Mouse (Mus musculus) cerebellum, adult 18-20 months (tissue): ENCODE measurements around the gene Adra2b.

Source experiments
- DNase-seq, 2 experiments: peaks; one replicate each; pipeline ENCODE4 v3.0.0; 2021

Adra2b gene

DNA sequence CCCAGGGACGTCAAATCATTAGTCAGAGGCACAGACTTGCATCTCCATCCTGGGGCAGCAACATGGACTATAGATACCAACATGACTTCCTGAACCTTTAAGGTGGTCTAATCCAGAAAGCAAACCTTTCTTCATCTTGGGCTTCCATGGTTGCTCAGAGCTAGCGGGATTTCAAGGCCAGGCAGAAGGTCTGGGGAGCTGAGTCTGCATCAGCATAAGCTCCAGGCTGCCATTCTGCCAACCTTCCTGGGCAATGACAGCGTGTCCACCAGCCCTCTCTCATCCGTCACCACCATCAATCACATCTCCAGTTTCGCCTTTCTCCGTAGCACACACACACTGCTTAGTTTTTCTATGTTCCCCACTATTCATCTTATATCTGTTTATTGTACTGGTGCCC is 23.7 kb upstream of the Adra2b start:
- no peak for DNase-seq

DNA sequence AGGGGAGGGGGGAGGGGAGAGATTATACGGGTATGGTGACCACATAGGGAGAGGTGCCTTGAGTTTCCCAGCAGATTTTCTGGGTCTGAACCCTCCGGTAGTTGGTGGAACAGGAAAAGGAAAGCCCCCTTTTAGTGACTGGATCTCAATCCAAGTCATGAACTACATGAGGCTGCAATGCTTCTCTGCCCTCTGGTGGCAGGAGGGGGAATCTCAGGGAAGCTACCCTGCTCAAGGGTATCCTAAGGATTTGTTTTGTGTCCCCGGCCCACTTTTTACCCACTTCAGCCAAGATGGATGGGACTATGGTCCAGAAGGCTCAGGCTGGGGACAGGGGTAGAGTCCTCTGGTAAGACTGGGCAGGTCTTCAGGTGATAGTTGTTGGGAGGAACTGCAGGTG is 21.8 kb upstream of the Adra2b start:
- peak; percentile 38 to 52 for DNase-seq

DNA sequence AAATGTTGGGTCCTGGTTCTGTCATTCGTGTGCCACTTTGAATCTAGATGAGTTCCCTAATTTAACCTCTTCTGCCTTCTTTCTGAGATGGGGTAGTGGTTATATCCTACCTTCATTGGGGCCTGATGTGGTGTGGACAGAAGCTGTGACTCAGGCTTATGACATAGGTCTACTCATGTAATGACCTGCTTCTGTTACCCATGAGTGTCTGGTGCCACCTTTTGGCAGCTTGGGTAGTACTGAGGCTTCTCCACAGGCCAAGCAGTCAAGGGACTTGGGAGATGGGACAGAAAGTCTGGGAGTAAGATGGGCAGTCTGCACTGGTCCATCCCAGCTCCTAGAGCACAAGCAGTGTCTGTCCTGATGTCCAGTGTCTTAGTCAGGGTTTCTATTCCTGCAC is 16.7 kb upstream of the Adra2b start:
- peak in 1 of 2 experiments; percentile 12 for DNase-seq

DNA sequence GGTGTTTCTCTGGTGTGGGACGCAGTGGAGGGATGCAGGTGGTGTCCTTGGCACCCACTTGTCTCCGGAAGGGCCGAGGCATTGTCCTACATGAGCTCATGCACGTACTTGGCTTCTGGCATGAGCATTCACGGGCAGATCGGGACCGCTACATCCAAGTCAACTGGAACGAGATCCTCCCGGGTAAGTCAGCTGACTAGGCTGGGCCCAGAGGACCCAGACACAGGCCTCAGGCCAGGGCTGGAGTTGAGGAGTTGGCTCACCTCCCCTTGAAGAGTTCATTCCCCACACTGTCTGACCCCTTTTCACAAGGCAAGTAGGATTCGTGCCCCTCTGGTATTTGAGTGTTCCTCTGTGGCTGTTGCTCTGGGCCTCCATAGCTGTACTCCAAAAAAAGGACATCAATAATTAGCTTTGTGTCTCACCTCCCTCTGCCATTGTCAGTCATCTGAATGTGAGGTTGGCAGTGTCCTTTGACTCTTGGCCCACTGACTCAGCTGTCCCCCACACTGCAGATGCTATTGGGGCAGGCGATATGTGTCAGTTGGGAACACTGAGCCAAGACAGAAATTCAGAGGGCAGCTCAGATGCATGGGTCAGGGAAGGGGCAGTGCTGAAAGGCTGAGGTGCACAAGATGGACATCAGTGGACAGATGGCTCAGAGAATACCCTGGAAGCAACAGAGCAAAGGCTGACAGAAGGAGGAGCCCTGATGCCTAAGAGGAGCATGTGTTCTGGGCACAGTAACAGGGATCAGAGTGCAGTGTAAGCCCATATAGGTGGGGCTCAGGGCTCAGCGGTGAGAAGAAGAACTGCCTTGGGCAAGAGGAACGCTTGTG is 15.6 kb upstream of the Adra2b start:
- DNase-seq, result peak; percentile 11 to 32

DNA sequence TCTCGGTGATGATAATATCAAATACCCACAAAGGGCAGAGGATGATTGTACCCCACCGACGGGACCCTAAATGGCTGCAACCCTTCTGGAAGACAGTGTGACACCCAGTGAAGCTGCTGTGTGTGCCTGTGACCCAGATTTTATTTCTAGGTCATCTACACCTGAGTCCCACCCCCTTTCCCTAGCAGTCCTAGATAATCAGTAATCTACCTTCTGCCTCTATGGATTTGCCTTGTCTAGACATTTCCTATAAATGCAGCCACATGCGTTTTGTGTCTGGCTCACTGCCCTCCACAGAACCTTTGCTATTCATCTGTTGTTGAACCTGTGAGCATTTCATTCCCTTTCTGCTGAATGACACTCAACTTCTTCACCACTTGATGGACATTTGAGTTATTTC is 9.1 kb upstream of the Adra2b start:
- no peak for DNase-seq

DNA sequence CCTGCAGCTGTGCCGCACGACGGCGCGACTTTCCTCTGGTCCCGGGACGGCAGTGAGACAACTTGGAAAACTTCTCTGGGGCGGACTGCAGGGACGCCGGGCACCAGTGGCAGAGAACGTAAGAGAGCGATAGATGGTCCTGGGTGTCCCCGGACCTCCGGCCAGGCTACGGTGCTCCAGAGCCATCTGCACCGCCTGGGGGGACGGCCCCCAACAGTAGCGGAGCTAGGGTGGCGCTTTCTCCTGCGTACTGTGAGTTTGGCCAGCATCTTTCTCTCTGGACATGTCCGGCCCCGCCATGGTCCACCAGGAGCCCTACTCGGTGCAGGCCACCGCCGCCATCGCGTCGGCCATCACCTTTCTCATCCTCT is 259 bp downstream of the Adra2b start:
- no peak for DNase-seq

DNA sequence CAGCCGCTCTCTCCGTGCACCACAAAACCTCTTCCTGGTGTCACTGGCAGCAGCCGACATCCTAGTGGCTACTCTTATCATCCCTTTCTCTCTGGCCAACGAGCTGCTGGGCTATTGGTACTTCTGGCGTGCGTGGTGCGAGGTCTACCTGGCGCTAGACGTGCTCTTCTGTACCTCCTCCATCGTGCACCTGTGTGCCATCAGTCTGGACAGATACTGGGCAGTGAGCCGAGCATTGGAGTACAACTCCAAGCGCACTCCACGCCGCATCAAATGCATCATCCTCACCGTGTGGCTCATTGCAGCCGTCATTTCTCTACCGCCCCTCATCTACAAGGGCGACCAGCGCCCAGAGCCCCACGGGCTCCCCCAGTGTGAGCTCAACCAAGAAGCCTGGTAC is 688 bp downstream of the Adra2b start:
- DNase-seq, result peak in 1 of 2 experiments; percentile 10

DNA sequence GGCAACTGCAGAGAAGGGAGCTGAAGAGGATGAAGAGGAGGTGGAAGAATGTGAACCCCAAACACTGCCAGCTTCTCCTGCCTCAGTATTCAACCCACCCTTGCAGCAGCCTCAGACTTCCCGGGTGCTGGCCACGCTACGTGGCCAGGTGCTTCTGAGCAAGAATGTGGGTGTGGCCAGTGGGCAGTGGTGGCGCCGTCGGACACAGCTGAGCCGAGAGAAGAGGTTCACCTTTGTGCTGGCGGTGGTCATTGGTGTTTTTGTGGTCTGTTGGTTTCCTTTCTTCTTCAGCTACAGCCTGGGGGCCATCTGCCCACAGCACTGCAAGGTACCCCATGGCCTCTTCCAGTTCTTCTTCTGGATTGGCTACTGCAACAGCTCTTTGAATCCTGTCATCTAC is 1.4 kb downstream of the Adra2b start:
- DNase-seq, result no peak

DNA sequence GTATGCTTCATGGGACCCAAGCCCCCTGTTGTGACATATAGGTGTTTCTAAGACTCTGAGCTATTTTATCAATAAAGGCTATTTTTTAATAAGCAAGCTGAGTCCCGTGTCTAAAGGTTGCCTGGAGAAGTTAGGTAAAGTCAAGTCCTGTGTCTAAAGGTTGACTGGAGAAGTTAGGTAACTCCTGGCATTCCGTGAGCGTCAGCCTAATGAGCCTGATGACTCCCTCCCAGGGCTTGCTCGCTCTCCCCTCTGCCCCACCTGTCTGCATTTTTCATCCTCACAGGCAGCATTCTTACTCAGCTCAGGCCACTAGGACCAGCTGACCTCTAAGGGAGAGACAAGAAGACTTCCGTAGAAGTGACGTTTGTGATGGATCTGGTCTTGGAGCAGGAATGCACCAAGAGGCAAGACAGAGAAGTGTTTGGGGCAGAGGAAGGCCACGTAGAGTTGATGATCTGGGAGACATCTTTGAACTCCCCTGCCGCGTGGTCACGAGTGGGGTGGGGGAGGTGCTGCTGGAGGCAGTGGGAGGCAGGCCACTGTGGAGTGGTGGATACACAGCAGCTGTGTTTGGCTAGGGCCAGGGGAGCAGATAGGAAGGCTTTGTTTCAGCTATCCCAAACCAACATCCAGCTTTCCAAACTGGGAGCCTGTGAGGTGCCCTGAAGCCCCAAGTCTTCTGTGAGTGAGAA is 4.3 kb downstream of the Adra2b start:
- DNase-seq, result no peak

DNA sequence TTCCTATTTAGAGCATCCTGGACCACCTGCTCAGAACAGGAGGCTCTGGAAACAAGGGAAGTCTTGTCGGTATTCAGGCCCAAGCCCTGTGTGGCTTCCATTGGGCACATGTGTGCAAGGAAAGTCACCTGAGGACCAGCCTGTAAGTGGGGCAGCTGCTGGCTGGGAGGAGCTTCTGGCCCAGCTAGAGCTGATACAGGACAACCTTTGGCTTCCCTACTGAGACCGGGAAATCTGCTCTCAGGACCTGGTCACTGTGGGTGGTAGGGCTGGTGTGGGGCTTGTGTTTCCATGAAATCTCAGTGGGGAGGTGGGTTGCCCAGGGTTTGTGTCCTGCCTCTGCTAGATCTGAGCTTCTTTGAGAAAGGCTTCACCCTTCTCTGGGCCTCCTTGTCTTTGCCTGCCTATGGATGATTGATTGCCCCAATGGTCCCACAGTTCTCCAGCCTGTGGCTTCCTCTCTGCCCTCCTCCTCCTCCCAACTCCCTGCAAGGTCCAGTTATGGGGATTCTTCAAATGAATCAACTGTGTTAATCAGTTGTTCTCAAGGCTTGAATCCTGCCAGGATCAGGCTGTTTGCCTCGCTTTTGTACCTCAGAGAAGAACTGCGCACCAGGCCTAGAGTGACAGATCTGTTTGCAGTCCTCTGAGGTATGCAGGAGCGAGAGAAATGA is 6.8 kb downstream of the Adra2b start:
- no peak for DNase-seq

DNA sequence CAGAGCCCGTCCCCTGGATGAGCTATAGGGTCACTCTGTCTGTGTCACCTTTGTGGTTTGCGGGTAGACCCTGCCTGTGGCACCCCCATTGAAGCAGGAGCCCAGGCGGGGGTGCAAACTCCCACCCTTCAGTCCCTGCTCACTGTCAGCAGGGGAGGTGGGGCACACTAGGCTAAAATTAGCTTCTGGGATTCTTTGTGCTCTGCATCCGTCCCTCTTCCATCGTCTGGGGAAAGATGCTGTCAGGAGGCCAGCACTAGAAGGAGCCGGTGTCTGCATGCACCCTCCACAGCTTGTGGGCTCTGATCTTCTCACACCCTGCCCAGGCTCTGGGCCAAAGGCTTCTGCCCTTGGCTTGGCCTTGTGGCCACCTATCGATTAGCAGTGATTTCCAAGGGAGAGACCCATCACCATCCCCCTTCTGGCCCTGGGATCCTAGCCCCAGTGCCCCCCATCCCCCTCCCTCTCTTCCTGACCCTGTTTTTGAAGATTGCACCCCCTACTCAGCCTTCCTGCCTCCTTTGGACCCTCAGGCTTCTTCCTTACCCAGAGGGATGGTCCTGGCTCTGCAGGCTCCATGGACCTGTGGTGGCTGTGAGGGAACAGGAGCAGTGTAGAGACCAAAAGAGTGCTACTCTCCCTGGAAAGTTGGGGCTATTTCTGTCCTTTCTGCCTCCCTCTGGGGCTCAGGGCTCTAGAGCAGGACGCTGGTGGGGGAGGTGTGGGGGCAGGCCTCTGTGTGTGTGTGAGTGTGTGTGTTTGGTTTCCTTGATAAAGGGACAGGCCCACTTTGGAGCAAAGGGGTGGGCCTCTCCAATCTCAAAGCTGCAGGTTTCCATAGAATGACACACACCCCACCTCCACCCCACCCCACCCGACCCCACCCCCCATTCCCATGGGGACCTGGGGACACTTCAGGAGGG is 7.8 kb downstream of the Adra2b start:
- DNase-seq, result no peak

DNA sequence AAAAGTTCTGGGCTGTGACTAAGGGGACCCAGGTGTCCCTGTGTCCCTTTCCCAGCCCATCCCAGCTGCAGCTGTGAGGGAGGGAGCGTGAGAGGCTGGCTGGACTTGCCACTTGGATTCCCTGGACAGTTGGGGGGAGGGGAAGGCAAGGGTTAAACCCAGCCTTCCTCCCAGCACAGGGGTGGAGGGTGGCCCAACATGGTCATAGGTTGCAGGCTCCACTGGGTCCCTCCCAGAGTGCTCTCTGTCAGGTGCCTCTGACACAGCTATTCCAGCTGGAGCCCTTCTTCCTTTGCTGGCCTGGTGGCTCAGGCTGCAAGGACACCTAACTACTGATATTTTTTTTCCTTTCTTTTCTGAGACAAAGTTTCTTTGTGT is 8.5 kb downstream of the Adra2b start:
- no peak for DNase-seq

DNA sequence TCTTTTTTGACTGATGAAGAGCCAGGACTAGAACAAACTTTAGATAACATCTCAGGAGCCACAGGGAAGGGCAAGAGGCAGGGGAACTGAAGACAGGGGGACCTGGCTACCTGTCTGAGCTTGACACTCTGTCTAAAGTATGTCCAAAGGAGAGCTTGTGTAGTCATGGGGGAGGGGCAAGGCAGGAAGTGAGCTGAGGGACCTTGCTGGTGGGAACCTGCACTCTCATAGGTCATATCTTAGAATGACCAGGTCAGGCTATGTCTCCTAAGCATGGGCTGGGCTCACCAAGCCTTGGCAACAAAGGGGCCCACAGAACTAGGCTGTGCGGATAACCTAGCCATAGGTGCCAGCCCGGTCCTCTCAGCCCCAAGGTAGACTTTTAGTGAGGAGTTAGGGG is 9.1 kb downstream of the Adra2b start:
- no peak for DNase-seq

DNA sequence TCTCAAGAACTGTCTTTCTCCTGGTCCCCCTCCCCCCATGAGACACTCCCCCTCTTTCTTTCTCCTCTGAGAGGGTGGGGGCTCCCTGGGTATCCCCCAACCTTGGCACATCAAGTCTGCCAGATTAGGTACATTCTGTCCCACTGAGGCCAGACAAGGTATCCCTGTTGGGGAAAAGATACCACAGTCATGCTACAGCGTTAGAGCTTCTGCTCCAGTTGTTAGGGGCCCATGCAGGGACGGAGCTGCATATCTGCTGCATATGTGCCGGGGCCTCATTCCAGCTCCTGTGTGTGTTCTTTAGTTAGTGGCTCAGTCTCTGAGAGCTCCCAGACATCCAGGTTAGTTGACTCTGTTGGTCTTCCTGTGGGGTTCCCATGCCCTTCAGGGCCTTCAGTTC is 11.1 kb downstream of the Adra2b start:
- DNase-seq, result no peak

DNA sequence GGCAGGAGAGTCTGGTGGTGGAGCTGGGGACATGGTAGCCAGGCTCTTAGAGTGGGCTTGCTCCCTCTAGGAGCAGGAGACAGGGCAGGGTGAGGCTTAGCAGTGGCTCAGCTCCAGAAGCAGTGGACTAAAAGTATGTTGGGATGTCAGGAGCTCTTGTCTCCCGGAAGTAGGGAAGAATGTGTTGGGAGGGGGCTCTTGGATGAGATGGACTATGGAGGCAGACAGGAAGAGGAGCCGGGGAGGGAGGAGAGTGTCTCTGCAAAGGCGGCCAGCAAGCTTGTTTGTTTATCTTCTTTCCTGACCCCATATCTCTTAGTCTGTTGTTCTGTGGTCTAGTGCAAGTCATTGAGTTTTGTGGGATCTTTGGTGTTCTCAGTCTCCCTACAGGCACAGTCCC is 12.1 kb downstream of the Adra2b start:
- DNase-seq, result no peak

DNA sequence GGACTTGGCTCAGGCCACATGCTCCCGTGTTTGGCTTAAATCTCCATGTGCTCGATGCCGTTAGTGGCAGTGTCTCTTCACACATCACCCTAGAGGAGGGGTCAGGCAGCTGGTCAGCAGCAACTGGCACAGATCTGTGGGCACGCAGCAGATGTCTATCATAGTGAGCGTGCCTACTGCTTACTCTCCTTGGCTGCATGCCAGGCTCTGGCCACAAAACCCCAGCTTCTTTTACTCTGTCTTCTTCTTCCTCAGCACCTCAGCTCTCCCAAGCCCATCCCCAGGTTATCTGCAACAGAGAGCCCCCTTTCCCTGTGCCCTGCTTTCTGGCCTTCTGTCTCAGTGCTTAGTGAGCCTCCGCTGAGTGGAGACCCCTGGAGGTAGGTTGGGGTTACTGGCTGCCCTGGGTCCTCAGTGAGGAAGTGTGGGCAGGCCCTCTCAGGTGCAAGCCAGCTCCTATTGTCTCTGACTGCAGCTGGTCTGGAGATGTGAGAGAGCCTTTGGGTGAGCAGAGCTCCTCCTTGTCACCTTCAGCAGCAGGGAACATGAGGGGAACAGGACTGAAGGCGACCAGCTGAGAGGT is 12.8 kb downstream of the Adra2b start:
- DNase-seq, result no peak

DNA sequence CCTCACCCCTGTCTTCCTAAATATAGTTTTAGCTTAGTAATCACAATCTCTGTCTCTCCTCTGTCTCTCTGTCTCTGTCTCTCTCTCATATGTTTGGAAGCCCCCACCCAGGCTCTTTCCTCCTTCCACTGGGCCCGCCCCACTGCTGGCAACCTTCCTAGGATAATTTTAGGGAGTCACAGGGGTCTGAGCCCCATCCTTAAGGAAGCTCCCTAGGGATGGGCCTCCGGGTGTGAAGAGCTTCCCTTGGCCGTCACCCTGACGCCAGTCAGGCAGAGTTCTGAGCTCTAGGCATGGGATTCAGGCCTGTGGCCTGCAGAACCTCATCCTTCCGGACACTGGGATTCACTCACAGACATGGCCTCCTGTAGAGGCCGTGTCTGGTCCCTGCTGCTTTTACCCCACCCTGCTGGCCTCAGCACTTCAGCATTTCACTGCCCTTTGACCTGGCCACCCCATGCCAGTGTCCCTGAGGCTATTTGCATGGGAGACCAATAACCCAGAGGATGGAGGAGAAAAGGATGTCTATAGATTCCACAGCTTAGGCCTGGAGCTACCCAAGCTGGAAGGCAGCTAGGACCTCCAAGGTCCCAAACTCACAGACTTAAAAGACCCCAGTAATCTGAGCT is 13.5 kb downstream of the Adra2b start:
- DNase-seq, result no peak

DNA sequence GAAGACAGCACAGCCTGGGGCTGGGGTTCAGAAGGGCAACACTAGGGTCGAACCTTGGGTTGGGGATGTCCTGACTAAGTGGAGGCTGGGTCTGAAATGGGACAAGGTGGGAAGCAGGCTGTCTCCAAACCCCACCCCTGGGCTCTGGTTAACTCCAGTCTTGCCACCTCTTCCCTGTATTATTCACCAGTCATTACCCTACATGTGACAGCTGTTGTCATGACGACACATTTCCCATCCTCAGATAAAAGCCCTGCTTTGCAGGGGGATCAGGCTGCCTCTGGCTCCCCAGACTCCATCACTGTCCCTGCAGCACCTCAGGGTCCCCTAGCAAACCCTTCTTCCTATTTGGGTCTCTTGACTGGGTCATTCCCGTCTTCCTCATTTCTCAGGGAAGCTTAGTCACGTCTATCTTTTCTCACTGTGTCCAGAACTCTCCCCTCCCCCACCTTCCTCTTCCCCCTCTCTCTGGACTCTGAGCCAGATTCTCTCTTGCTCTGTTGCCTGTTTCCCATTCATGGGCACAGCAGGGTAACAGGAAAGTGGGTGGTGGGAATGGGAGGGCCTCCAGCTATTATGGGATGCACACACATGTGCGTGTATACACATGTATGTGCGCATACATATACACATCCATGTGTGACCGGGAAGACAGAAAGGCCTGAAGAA is 15.1 kb downstream of the Adra2b start:
- DNase-seq, result no peak

DNA sequence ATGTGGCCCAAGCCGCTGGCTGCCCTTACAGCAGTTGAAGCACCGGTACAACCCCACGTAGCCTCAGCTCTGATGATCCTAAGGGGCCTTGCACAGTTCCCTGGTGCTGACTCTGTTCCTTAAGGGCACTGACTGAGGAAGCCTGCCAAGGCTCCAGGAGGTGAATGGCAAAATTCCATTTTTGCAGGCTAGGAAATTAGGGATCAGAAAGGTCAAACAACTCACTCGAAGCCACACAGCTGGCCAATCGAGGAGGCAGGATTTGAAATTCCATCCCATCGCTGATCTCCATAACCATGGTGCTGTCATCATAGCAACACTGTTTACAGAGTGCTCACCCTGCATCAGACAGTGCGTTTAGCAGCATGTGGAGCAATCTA is 15.6 kb downstream of the Adra2b start:
- no peak for DNase-seq

DNA sequence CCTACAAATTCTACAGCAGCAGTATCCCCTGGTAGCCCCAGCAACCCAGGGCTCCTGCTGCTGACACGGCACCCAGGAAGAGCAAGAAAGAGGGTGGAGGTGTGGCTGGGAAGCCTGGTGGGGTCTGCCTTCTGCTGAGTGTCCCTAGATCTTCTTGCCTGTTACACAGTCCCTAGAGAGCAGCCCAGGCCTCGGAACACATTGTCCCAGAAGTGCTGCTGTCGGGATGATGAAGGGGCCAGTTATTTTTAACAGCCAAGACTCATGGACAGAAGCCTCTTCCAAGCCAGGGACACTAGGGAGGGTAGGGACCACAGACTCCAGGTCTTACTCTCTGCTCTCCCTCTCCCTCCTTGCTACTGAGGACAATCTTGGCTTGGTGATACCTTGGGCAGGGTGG is 16.2 kb downstream of the Adra2b start:
- no peak for DNase-seq

DNA sequence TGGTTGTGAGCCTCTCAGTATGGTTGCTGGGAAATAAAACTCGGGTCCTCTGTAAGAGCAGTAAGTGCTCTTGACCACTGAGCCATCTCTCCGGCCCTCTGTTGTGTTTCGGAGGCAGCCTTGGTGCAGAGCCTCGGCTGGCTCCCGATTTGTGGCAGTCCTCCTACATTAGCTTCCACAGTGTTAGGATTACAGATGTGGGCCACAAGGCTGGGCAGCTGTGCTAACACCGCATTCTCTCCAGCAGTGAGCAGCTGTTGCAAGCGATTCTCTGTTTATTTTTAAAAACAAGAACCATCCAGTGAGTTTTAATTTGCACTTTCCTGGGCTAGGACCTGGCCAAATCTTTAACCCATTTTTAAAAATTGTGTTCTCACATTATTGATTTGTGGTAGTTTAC is 20.9 kb downstream of the Adra2b start:
- no peak for DNase-seq

DNA sequence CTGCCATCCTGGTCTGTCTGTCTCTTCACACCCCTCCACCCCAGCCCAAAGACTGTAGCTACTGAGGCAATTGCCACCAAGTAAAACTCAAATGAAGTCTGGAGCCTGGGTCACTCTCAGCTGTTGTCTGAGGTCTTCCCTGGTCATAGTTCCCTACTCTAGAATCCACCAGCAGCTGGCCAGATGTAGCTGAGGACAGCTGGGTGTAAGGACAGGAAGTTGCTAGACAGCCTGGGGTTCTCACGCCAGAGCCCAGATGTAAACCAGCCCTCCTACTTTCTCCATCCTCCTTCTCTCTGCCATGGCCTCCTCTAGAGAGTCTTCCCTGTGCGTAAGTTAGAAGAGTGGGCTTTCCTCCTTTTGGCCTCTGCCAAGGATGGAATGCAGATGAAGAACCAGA is 24.5 kb downstream of the Adra2b start:
- DNase-seq, result no peak
